Mouse (Mus musculus) R1 (cell line): ENCODE measurements around the gene Naa35.
A peak's percentile ranks its signal among the peaks of the same experiment; 100 is the strongest.

Experiments used
- DNase-seq: peaks from one replicate; pipeline ENCODE4 v3.0.0-alpha.2; 2018; ENCODE audit warnings: low read depth, low spot score

Gene Naa35

GRCm38 (mm10) chr13:59584947-59585647 is at the start of gene Naa35, which contains the start of gene Agtpbp1:
Gene Naa35, plus strand, starts transcription at chr13:59585259.
Gene Agtpbp1, minus strand, starts transcription at chr13:59585227.
- DNase-seq = peak; percentile 99

DNA sequence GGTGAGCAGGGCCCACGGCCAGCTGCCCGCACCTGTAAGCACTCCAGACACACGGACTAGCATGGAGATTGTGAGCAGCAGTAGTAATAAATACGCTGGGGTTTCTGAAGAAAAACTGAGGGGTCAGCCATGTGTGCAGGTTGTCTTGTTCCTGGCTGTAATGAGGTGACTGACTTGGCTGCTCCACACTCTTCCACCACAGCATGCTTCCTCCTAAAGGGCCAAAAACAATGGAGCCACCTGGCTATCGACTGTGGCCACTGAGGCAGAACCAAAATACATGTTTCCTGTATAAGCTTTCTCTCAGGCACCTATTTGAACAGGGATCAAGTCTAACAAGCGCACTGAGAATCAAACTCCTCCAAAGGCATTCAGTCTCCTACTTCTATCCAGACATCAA is 49.3 kb upstream of the Naa35 start:
- no peak for DNase-seq

GRCm38 (mm10) chr13:59536631-59537030 is 48.4 kb upstream of the Naa35 start:
- no peak for DNase-seq

DNA sequence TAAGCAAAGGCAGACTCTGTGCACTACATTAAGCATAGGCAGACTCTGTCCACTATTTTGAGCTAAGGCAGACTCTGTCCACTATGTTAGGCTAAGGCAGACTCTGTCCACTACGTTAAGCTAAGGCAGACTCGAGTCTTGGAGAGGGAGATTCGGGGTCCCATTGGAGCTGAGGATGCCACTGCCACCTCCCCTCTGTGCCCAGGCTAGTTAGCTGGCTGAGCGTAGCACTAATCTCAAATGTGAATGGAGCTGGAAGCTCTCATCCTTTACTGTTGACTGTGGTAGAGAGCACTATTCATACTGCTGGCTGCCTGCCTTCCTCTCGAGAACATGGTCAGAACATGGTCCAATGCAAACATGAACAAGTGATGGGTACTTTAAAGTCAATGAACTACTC is 46.4 kb upstream of the Naa35 start:
- DNase-seq = no peak

DNA sequence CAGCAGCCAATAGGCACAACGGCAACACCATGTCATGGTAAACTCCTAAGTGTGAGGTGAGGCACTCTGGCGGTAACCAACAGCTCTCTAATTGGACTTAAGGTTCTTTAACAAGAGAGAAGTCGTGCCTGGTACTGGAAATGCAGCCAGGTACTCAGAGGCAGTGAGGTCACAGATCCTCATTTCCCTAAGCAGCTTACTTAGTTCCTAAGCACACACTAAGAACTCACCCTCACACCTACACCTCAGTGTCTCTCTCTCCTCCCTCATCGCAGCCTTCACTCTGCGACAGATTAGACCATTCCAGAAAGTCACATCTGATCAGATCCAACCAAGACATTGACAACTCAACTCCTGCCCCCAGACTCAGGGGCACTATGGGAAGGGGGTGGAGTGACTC is 45.0 kb upstream of the Naa35 start:
- DNase-seq = no peak

DNA sequence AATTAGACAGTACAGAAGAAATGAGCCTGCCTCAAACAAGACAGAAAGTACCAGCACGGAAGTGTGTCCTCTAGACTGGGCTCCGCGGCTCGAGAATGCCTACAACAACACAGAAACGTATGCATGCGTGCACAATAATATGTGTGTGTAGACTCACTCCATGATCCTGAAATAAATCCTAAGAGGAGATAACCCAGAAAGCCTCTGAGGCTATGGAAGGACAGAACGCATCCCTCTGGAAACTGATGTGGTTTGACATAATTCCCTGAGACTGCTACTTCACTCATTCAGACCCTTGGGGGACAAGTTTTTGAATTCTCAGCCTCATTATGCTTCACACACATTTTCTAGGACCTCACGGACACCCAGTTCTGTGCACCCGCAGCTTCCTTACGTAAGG is 42.6 kb upstream of the Naa35 start:
- DNase-seq = no peak

DNA sequence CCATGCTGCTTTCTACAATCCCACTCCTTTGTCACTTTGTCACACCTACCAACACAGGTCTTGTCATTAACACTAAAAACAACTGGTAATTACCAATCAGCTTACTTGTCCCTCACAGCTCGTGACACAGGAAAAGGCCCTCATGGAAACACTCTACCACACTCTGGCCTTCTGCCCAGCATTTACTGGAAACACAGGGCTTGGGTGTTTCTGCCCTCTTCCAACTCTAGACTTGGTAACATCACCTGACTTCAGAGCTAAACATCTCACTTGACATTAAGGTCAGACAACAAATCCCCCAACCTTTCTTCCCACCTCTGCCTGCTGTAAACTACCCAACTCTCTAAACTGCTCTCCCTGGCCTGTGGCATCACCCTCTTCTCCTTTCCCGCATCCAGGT is 38.0 kb upstream of the Naa35 start:
- no peak for DNase-seq

DNA sequence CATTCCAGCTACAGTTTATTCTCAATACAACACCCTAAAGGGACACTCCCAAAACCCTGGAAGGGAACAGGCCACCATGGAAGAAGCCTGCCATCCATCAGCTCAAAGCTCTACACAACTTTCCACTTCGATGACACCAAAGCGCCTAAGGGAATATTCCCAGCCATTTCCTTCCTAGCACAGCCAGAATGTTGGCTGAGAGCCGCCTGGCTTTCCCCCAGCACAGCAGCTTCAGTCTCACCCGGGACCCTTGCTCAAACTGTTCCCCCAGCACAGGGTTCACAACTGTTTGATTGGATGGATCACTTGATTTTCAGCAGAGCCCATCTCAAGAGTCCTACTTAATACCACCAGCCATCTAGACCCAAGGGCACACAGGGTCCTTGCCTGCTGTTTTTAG is 37.3 kb upstream of the Naa35 start:
- no peak for DNase-seq

DNA sequence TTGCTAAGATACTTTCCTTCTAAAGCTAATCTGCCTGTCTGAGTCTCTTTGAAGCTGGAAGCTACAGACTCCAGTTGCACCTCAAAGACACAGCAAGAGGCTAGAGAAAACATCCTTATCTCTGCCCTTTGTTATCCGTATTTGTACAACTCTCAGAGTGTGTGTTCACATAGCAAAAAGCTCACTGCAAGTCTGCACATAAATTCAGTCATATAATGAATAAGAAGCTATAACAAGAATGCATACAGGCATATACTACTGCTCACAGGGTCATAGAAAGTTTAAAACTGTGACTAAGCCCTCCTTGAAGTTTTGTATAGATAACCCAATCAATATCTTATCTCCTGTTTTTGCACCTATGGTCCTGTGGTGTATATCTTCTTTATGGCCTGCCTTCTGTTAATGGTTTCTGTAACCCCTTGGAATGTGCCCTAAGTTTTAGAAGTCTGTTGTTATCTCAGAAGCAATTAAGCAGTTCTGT is 35.7 kb upstream of the Naa35 start:
- DNase-seq = no peak

GRCm38 (mm10) chr13:59552286-59552685 is 32.8 kb upstream of the Naa35 start:
- DNase-seq = no peak

DNA sequence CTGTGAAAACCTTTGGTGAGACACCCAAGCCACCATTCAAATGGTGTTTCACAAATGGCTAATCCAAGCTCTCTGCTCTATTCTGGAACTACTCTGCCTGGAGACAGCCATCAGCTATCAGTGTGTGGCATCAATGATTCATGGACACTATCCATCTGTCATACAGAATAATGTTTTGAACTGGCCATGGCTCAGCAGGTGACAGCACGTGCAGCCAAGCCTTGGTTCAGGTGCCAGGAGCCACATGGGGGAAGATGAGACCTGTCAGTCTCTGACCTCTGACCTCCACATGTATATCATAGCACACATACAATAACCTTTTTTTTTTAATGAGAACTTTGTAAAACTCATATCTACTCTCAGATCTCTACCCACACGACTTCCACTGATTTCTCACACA is 32.3 kb upstream of the Naa35 start:
- no peak for DNase-seq

DNA sequence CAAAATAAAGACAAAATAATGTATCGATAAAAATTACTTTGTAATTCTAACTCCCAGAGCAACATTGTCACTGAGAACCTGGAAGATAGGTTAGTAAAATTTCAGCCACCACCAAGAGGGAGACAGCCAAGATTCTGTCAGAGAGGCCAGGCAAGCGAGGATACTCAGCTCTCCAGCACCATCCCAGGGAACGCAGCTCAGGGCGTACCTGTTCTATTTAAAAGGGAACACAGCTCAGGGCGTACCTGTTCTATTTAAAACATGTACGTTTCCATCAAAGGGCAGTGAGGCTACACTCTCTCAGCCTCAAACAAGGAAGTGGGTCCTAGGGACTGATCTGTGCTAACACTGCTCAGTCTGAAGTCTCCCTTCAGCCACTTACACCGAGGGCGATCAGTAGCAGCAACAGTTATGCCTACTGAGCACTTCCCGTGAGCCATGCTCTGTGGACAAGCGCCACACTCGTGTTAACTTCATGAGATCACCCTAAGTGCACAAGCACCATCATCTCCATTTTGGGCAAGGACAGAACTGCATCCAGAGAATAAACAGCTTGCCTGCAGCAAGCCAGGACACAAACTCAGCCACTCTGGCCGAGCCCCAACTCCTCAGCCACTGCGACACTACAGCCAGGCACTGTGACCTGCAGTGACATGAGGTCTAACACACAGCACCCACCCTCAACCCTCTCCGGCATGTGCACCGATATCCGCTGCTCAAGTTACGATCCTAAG is 30.1 kb upstream of the Naa35 start:
- DNase-seq = no peak

DNA sequence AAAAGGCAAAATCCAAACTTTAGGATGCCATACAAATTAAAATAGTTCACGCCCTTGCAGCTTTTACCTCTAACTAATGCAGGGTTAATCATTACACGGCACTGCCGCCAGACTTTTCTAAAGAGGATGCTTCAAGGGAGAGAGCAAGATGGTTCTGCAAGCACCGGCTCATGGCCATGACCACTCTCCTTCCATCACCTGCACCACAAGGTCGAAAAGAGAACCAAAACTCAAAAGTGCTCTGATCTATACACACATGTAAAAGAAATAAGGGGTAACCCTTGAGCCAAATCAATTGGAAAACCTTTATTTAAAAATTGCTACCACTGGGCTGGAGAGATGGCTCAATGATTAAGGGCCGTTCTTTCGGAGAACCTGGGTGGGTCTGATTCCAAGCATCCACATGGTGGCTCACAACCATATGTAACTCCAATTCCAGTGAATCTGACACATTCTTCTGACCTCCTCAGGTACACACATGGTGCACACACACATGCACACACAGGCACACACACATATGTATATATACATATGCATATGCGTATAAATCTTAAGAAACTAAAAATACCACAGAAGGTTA is 29.4 kb upstream of the Naa35 start:
- no peak for DNase-seq

DNA sequence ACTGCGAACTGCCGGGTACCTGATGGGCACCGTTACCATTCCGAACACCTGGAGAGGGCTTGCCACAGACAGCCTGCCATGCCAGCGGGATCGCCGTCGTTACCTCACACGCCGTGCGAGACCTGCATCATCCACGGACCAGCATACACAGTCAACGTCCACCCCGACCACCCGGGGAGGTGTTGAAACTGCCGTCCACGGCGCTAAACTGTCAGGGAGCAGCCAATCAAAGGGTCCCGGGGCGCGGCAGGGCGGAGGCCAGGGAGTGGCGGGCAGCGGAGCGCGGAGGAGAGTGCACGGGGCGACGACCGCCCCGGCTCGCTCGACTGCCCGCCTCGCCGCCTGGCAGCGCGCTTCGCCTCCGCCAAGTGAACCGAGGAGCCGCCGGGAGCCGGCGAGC is 28.4 kb upstream of the Naa35 start:
- DNase-seq = peak; percentile 55

DNA sequence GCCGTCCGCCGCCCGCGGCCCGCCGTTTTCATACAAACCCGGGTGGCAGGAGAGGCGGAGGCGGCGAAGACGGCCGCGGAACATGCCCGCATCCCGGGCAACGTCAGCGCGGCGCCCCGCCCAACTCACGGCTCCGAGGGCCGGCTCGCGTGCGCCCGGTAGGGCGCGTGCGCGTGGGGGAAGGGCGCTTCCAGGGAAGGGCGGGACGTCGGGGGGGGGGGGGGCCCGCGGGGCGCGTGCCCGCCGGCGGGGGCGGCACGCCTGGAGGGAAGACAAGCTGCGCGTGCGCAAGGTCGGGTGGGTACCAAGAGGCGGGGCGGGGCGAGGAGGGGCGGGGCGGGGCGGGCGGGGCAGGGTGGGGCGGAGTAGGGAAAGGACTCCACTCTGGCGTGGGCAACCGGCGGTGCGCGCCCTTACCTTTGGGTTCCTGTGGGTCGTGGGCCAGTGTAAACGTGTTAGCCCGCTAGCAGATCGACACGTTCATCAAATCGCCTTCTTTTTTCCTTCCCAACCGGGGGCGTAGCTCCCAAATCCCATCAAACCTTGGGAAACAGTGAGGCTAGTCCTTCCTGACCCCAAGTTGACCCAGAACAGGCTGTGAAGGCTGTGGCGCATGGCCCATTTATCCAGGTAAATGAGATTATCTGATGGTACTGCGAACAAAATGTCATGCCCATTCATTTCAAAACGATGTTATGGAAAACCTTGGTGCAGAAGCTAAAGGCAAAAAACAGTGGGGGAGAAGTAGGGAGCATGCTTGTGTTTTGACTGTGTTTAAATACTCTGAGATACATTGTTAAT is 27.7 kb upstream of the Naa35 start:
- DNase-seq = peak; percentile 73

DNA sequence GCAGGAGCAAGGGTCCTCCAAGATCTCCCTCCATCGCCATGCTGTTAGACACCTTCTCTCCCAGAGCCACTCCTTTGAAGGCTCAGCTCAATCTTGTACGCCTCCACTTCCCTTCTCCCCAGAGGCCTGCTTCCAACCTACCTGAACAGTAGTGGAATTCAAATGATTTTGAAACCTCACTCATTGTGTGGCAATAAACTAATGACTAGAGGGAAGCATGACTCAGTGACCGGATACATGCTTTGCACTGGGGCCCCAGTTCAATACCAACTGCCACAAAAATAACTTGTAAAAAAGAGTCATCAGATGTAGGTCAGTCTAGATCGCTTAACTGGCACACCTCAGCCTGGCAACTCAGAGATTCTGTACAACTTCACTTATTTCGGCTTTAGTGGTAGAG is 26.3 kb upstream of the Naa35 start:
- DNase-seq = no peak

GRCm38 (mm10) chr13:59562471-59562870 is 22.6 kb upstream of the Naa35 start:
- DNase-seq = no peak

- no peak for DNase-seq
Measured at GRCm38 (mm10) chr13:59564505-59564904, 20.6 kb upstream of the Naa35 start.

- no peak for DNase-seq
Measured at GRCm38 (mm10) chr13:59564923-59565322, 20.1 kb upstream of the Naa35 start.

GRCm38 (mm10) chr13:59565945-59566520 is 19.0 kb upstream of the Naa35 start:
- DNase-seq = no peak

DNA sequence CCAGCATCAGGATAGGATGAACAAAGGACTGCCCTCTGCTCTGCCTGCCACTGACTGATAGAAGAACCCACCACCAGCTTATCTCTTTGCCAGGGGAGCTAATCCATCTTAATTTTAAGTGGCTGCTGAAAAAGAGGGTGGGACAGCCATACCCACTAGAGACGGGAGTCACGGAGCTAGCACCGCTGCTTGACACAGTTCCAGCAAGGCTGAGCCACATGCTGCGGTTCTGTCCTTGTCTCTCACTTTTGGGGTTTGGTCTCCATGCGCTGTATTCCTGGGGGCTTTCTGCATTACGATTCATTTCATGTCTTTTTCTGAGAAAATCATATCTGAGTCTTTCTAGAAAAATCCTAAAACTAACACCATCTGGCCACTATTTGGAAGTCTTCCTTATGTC is 14.0 kb upstream of the Naa35 start:
- no peak for DNase-seq

DNA sequence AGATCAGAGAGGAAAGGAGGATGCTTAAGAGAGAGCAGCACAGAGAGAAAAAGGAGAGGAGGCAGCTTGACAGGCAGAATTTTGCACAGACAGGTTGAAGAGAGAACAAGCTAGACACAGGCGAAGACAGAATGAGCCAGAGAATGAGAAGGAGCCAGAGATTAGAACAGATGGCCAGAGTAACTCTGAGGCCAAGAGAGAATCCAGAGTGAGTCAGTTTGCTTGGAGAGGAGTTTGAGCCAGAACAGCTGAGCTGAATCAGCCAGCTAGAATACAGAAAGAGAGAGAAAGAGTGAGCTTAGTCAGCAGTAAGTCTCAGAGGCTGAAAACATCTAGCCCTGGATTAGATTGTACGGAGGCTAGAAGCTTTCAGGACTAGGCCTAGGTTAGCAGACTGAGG is 12.5 kb upstream of the Naa35 start:
- DNase-seq = no peak
